Comparison of ENCODE assay signal across 10 mouse cellular contexts in genomic region chr8:71519037-71519825, GRCm38 (mm10). TPM values are rescaled to one million over a fixed set of nuclear protein-coding genes. Genes with fewer than 3 reads are reported as not detected.
A peak's percentile ranks its signal among the peaks of the same experiment; 100 is the strongest.
DNase-seq lines count a peak whose midpoint lies in the region; ATAC-seq and TF ChIP-seq lines count a peak whose summit lies in the region.
"Not testable (repeated sequence)": the region's sequence is repeated elsewhere in the genome, so short reads cannot be mapped to it uniquely, and the experiment has no call there.
"Had no signal": no experiment of that assay in that cellular context is flagged by ENCODE, and none has a peak within 500 bp of the region (broad histone marks: within the 10 kb centered on the region; RNA-seq: fewer than 3 reads in every experiment).

No protein-coding gene starts in this region.

- peak; percentile 71 to 81 for DNase-seq in adrenal gland, postnatal 36 days
- peak; percentile 83 for DNase-seq in embryo, embryonic 11 days
- DNase-seq in heart, adult 8-10 months (ENCODE audit: low spot score), result peak; percentile 77
- peak; percentile 76 for DNase-seq in kidney, adult 9 months
- DNase-seq in liver, postnatal 0 days, result peak; percentile 72
- DNase-seq in neural tube, embryonic 11.5 days (ENCODE audit: low spot score), result peak; percentile 74
- DNase-seq in thymus, postnatal 25 days, result peak; percentile 54

- not testable (repeated sequence) for H3K9ac ChIP-seq in liver, postnatal 0 days (replicated peaks); neural tube, embryonic 11.5 days (ENCODE audit: low read length)

- H3K4me3 ChIP-seq in E14TG2a.4 (replicated peaks; ENCODE audit: low read length); liver, postnatal 0 days (ENCODE audit: low read depth, low read length); neural tube, embryonic 11.5 days (ENCODE audit: low read depth, low read length): not testable (repeated sequence)

- not testable (repeated sequence) for H3K9me3 ChIP-seq in E14TG2a.4 (ENCODE audit: low read length); liver, postnatal 0 days (ENCODE audit: low read length); neural tube, embryonic 11.5 days (ENCODE audit: control insufficient read depth, low read length)

- H3K4me2 ChIP-seq in liver, postnatal 0 days (ENCODE audit: low read depth, low read length); neural tube, embryonic 11.5 days (ENCODE audit: low read depth): not testable (repeated sequence)

- WGBS in liver, postnatal 0 days (ENCODE audit: insufficient replicate concordance), result 31% methylated on average over 9 of the region's 10 CpGs
- 48% methylated on average over 8 of the region's 10 CpGs for WGBS in neural tube, embryonic 11.5 days

- not testable (repeated sequence) for H3K27ac ChIP-seq in liver, postnatal 0 days (ENCODE audit: low read depth); neural tube, embryonic 11.5 days (ENCODE audit: low read depth, low read length)

- not testable (repeated sequence) for TF ChIP-seq EP300 in liver, postnatal 0 days (IDR thresholded peaks at IDR 0.05; ENCODE audit: low read depth)

- H3K36me3 ChIP-seq in E14TG2a.4 (ENCODE audit: insufficient read depth, low read length); liver, postnatal 0 days (replicated peaks; ENCODE audit: insufficient read depth, low read length); neural tube, embryonic 11.5 days (ENCODE audit: control insufficient read depth, insufficient read depth, low read length): not testable (repeated sequence)

- ATAC-seq in liver, postnatal 0 days; neural tube, embryonic 11.5 days (ENCODE audit: insufficient read depth, low FRiP score, low TSS enrichment): not testable (repeated sequence)

- peak; percentile 27; the same call in 1 of the 2 replicates for TF ChIP-seq CTCF in E14TG2a.4 (conservative IDR thresholded peaks at IDR 0.05; ENCODE audit: low read length)
- TF ChIP-seq CTCF in liver, postnatal 0 days (IDR thresholded peaks at IDR 0.05; ENCODE audit: low read depth), result peak; percentile 70

- peaks cover 51% of the 10 kb centered on the region for H3K4me1 ChIP-seq in E14TG2a.4 (replicated peaks; ENCODE audit: low read depth, low read length)
- H3K4me1 ChIP-seq in liver, postnatal 0 days (ENCODE audit: insufficient read depth); neural tube, embryonic 11.5 days (ENCODE audit: control insufficient read depth, insufficient read depth, low read length): not testable (repeated sequence)

- H3K27me3 ChIP-seq in E14TG2a.4 (ENCODE audit: insufficient read depth, low read length), result peaks cover 49% of the 10 kb centered on the region
- H3K27me3 ChIP-seq in liver, postnatal 0 days (ENCODE audit: insufficient read depth, low read length); neural tube, embryonic 11.5 days (ENCODE audit: control insufficient read depth, insufficient read depth, low read length): not testable (repeated sequence)

RNA-seq across cellular contexts. Expression of gene Ccdc194, which starts 6.3 kb away (rescaled TPM):
- total RNA-seq in adrenal gland, postnatal 36 days (2021), result not detected
- not detected for total RNA-seq in heart, adult 8-10 months (2022)
- 0.20 TPM in 1 of 2 replicates, not detected in the other for polyA plus RNA-seq in liver, postnatal 0 days (2015; fragmentation: Nextera tagmentation; extraction: Ambion mirVana)
- 0.16 TPM in 1 of 2 replicates, not detected in the other for polyA plus RNA-seq in neural tube, embryonic 11.5 days (2014; fragmentation: Nextera tagmentation; extraction: Ambion mirVana)
- polyA plus RNA-seq: activated CD4-positive, CD25-positive, alpha-beta regulatory T cell, adult 4 months; erythroblast, embryonic 14.5 days had no signal

RNA-seq across cellular contexts. Expression of gene Plvap, which starts 7.7 kb away (rescaled TPM):
- 100 to 1,000 TPM; 200 to 203 TPM for total RNA-seq in adrenal gland, postnatal 36 days (2021)
- total RNA-seq in heart, adult 8-10 months (2022), result 10 to 100 TPM; 23.8 to 29.1 (median 27.0) TPM
- polyA plus RNA-seq in liver, postnatal 0 days (2015; fragmentation: Nextera tagmentation; extraction: Ambion mirVana), result 29.1 and 31.1 TPM in 2 replicates
- 49.5 and 53.0 TPM in 2 replicates for polyA plus RNA-seq in neural tube, embryonic 11.5 days (2014; fragmentation: Nextera tagmentation; extraction: Ambion mirVana)
- polyA plus RNA-seq: activated CD4-positive, CD25-positive, alpha-beta regulatory T cell, adult 4 months had no signal

RNA-seq across cellular contexts. Expression of gene Bst2, which starts 18.0 kb away (rescaled TPM):
- 10 to 100 TPM; 65.6 to 87.4 TPM for total RNA-seq in adrenal gland, postnatal 36 days (2021)
- 10 to 100 TPM; 13.5 to 18.7 (median 14.2) TPM for total RNA-seq in heart, adult 8-10 months (2022)
- 57.0 and 62.1 TPM in 2 replicates for polyA plus RNA-seq in liver, postnatal 0 days (2015; fragmentation: Nextera tagmentation; extraction: Ambion mirVana)
- polyA plus RNA-seq in neural tube, embryonic 11.5 days (2014; fragmentation: Nextera tagmentation; extraction: Ambion mirVana), result 3.7 and 4.9 TPM in 2 replicates

RNA-seq across cellular contexts. Expression of gene Mvb12a, which starts 23.5 kb away (rescaled TPM):
- total RNA-seq in adrenal gland, postnatal 36 days (2021), result 10 to 100 TPM; 65.8 to 78.6 TPM
- 10 to 100 TPM; 28.8 to 31.5 (median 29.1) TPM for total RNA-seq in heart, adult 8-10 months (2022)
- polyA plus RNA-seq in liver, postnatal 0 days (2015; fragmentation: Nextera tagmentation; extraction: Ambion mirVana), result 61.7 and 62.5 TPM in 2 replicates
- polyA plus RNA-seq in neural tube, embryonic 11.5 days (2014; fragmentation: Nextera tagmentation; extraction: Ambion mirVana), result 64.7 and 69.8 TPM in 2 replicates

RNA-seq across cellular contexts. Expression of gene Gtpbp3, which starts 31.3 kb away (rescaled TPM):
- 10 to 100 TPM; 22.5 to 23.1 TPM for total RNA-seq in adrenal gland, postnatal 36 days (2021)
- total RNA-seq in heart, adult 8-10 months (2022), result 10 to 100 TPM; 17.5 to 22.2 (median 19.0) TPM
- 4.5 and 4.9 TPM in 2 replicates for polyA plus RNA-seq in liver, postnatal 0 days (2015; fragmentation: Nextera tagmentation; extraction: Ambion mirVana)
- polyA plus RNA-seq in neural tube, embryonic 11.5 days (2014; fragmentation: Nextera tagmentation; extraction: Ambion mirVana), result 6.0 and 8.4 TPM in 2 replicates

Comparison
In these comparisons a context has a peak if more than half of its experiments do, and no peak if none do; other contexts are left out.
1. RNA of gene Plvap, which starts 7.7 kb away (total RNA-seq): 200 to 203 TPM in adrenal gland, postnatal 36 days; 23.8 to 29.1 TPM in heart, adult 8-10 months; every median in the first group is over 4 times any median in the second.
2. Peak in every context shown above with its lines, with median percentiles within 50 percentile points of each other: DNase-seq.